Mouse (Mus musculus) bone marrow, adult 2 months (tissue): ENCODE results near the gene Snx19.

Experiments
- CTCF ChIP-seq: fragments of 200-500 bp; IDR thresholded peaks from 2 replicates; pipeline ENCODE4 v1.5.1; 2011; ENCODE audit warnings: low read length, control low read depth; ENCODE audit not compliant: control insufficient read depth, insufficient read depth
- POLR2A ChIP-seq: fragments of 200-500 bp; IDR thresholded peaks from 2 replicates; pipeline ENCODE4 v1.6.1; 2011; ENCODE audit warnings: low read depth, mild to moderate bottlenecking, control low read depth, low read length, borderline replicate concordance; ENCODE audit not compliant: control insufficient read depth

DNA sequence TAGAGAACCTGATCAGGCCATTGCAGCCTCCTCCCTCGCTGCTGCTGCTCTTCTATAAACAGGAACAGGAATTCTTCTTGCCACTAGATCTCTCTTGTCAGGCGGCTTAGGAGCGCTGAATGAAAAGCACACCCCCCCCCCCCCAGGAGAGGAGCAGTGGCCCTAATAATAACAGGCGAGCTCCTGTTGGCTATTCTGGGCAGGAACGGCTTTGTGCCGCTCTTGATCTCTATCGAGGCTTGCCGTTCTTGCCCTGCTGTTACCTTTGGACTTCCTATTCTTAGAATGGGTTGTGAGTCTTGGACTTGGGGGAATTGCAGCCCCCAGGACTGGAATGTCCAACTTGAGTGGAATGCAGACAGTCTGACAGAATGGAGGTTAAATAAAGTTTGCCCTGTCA, 33.6 kb downstream of the Snx19 start:
- TF ChIP-seq CTCF = no peak
- TF ChIP-seq POLR2A = no peak
